Mouse (Mus musculus): ENCODE measurements at regions not wholly inside any gene's neighbourhood (a gene's known extent, or its start where the extent isn't known, plus 50 kb on each side); places are given as distances from the start of the nearest gene placed in this dataset.

DNA sequence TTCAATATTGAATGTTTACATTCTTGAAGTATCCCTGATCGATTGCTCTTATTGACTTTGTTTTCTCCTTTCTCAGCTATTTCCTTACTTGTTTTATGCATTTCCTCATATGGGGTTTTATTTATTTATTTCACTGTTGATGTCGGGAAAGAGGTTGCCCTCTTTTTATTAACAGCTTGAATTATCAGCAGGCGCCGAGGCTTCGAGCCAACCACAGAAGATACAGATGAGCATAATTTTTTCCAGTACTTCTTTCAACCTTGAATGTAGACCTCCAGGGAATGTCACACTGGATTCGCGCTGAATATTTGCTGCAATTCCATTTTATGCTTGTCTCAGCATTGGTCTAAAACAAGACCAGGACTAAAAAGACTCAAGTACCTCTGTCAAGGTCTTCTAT is 183.4 kb upstream of the Cntn6 start:
- Histone ChIP-seq H3K4me1 (ENCODE audit: control insufficient read depth, insufficient read depth, low read length) (no peaks in the 10 kb centered on the region), H3K9ac (replicated peaks; ENCODE audit: low read length) (no peak overlapping the region), H3K36me3 (replicated peaks; ENCODE audit: control insufficient read depth, insufficient read depth, low read depth, low read length) (no peaks in the 10 kb centered on the region), H3K9me3 (replicated peaks; ENCODE audit: control insufficient read depth, low read length) (no peaks in the 10 kb centered on the region), H3K4me2 (ENCODE audit: low read depth, low read length) (no peak overlapping the region), H3K4me3 (ENCODE audit: low read depth, low read length) (no peak overlapping the region), H3K27me3 (ENCODE audit: control insufficient read depth, insufficient read depth, low read length) (no peaks in the 10 kb centered on the region), H3K27ac (replicated peaks; ENCODE audit: low read depth, low read length) (no peak overlapping the region)
- ATAC-seq (replicated peaks; ENCODE audit: insufficient number of reproducible peaks, low FRiP score, low TSS enrichment, low read depth) (no peak), DNase-seq (ENCODE audit: low spot score) (no peak)
- WGBS = 80% methylated on average over 7 of the region's 7 CpGs

DNA sequence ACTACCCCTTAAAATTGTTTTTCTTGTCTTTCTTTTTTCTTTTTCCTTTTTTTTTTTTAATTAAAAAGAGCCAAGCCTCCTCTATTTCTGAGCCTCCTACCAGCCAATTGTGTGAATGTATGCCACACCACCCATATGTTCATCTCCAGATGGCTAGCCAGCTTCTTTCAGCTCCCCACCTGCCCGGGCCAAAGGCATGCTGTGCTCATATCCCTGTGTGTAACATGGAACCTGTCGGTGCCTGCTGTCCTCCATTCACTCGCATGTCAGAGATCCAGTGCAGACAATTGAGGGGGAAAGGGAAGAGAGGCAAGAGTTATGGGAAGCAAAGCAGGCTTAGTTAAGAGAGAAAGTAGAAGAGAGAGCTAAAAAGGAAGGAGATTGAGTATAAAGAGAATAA is 179.6 kb upstream of the Cntn6 start:
- H3K4me1 ChIP-seq (ENCODE audit: control insufficient read depth, insufficient read depth, low read length) = no peaks in the 10 kb centered on the region
- no peak overlapping the region for H3K9ac ChIP-seq (replicated peaks; ENCODE audit: low read length)
- WGBS = 75% methylated on average over 3 of the region's 3 CpGs
- no peaks in the 10 kb centered on the region for H3K27me3 ChIP-seq (ENCODE audit: control insufficient read depth, insufficient read depth, low read length)
- ATAC-seq (replicated peaks; ENCODE audit: insufficient number of reproducible peaks, low FRiP score, low TSS enrichment, low read depth) (0 out of 2 replicates have a peak, but pooled peaks have one; percentile 52), DNase-seq (ENCODE audit: low spot score) (no peak)
- no peaks in the 10 kb centered on the region for H3K9me3 ChIP-seq (replicated peaks; ENCODE audit: control insufficient read depth, low read length)
- no peak overlapping the region for H3K4me2 ChIP-seq (ENCODE audit: low read depth, low read length)
- no peak overlapping the region for H3K4me3 ChIP-seq (ENCODE audit: low read depth, low read length)
- no peaks in the 10 kb centered on the region for H3K36me3 ChIP-seq (replicated peaks; ENCODE audit: control insufficient read depth, insufficient read depth, low read depth, low read length)
- H3K27ac ChIP-seq (replicated peaks; ENCODE audit: low read depth, low read length) = no peak overlapping the region

DNA sequence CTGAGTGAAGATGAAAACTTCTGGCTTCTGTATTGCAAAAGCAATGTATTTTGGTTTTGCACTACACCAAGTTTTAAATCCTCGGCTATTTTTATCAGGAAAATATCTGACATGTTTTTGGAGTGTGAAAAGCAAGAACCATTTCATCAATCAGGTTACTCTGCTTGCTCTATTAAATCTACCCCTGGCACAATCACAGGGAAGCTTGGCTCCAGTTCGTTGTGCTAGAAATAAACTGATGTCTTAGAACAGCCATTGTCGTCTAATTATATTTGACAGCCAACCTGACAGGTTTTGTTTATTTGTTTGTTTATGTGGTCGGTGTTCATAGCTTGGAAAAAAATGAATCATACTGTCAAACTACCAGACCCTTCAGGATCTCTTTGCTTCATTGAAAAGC is 174.1 kb upstream of the Cntn6 start:
- H3K4me2 ChIP-seq (ENCODE audit: low read depth, low read length) = no peak overlapping the region
- H3K4me1 ChIP-seq (ENCODE audit: control insufficient read depth, insufficient read depth, low read length) = no peaks in the 10 kb centered on the region
- no peaks in the 10 kb centered on the region for H3K36me3 ChIP-seq (replicated peaks; ENCODE audit: control insufficient read depth, insufficient read depth, low read depth, low read length)
- ATAC-seq (replicated peaks; ENCODE audit: insufficient number of reproducible peaks, low FRiP score, low TSS enrichment, low read depth) = no peak
- no peak for DNase-seq (ENCODE audit: low spot score)
- H3K27ac ChIP-seq (replicated peaks; ENCODE audit: low read depth, low read length) = no peak overlapping the region
- H3K9me3 ChIP-seq (replicated peaks; ENCODE audit: control insufficient read depth, low read length) = no peaks in the 10 kb centered on the region
- 84% methylated on average over 4 of the region's 4 CpGs for WGBS
- no peak overlapping the region for H3K4me3 ChIP-seq (ENCODE audit: low read depth, low read length)
- H3K9ac ChIP-seq (replicated peaks; ENCODE audit: low read length) = no peak overlapping the region
- no peaks in the 10 kb centered on the region for H3K27me3 ChIP-seq (ENCODE audit: control insufficient read depth, insufficient read depth, low read length)

DNA sequence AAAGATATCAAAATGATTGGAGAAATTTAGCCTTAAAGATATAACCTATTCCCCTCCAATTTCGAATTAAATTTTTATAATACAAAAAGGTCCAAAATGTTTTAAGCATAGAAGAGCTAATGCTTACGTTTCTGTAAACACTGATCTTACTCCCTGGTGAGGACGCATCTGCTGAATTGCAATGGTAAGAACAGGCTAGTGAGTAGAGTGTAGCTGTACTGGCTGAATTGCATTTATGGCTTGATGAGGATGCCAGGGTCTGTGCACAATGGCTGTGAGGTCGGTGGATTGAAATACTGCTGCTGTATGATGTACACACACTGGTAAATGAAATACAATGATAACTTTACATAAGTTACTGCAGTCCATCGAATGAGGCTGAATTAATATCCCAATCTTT is 170.4 kb upstream of the Cntn6 start:
- no peaks in the 10 kb centered on the region for H3K27me3 ChIP-seq (ENCODE audit: control insufficient read depth, insufficient read depth, low read length)
- no peak for ATAC-seq (replicated peaks; ENCODE audit: insufficient number of reproducible peaks, low FRiP score, low TSS enrichment, low read depth)
- no peak overlapping the region for H3K4me2 ChIP-seq (ENCODE audit: low read depth, low read length)
- 83% methylated on average over 5 of the region's 5 CpGs for WGBS
- no peak overlapping the region for H3K9ac ChIP-seq (replicated peaks; ENCODE audit: low read length)
- no peaks in the 10 kb centered on the region for H3K9me3 ChIP-seq (replicated peaks; ENCODE audit: control insufficient read depth, low read length)
- no peak overlapping the region for H3K27ac ChIP-seq (replicated peaks; ENCODE audit: low read depth, low read length)
- no peak for DNase-seq (ENCODE audit: low spot score)
- H3K4me1 ChIP-seq (ENCODE audit: control insufficient read depth, insufficient read depth, low read length) = no peaks in the 10 kb centered on the region
- no peak overlapping the region for H3K4me3 ChIP-seq (ENCODE audit: low read depth, low read length)
- H3K36me3 ChIP-seq (replicated peaks; ENCODE audit: control insufficient read depth, insufficient read depth, low read depth, low read length) = no peaks in the 10 kb centered on the region

DNA sequence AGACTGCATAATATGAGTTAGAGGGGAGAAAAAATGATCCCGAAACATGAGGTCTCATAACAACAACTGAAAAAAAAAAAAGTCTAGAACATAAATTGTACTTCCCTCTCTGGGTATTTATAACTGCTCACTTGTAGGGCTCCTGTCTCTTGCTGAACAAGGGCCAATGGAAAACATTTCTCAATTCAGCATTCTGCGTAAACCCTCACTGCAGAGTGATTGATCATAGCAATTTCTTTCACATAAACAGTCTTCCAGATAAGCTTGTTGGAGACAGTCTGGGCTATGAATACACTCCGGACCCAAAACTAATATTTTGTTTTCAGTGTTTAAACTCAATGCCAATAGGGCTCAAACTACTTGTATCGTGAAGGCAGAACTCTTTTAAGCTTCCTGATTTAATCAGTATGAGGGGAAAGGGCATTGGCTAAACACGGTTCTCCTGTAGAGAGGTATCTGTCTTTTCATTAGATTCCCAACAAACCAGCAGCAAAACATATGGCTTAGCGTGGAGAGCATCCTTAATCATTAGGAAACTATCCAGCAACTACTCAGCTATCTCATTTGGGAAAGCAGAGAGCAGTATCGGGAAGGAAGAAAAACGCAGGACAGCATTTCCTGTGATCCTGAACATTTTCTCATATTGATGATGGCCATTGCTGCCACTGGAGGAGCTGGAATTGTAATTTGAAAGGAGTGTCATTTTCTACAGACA is 153.3 kb upstream of the Cntn6 start:
- no peak overlapping the region for H3K4me2 ChIP-seq (ENCODE audit: low read depth, low read length)
- H3K9ac ChIP-seq (replicated peaks; ENCODE audit: low read length) = no peak overlapping the region
- H3K9me3 ChIP-seq (replicated peaks; ENCODE audit: control insufficient read depth, low read length) = no peaks in the 10 kb centered on the region
- H3K4me1 ChIP-seq (ENCODE audit: control insufficient read depth, insufficient read depth, low read length) = no peaks in the 10 kb centered on the region
- no peak for DNase-seq (ENCODE audit: low spot score)
- H3K27ac ChIP-seq (replicated peaks; ENCODE audit: low read depth, low read length) = no peak overlapping the region
- no peak for ATAC-seq (replicated peaks; ENCODE audit: insufficient number of reproducible peaks, low FRiP score, low TSS enrichment, low read depth)
- H3K4me3 ChIP-seq (ENCODE audit: low read depth, low read length) = no peak overlapping the region
- H3K36me3 ChIP-seq (replicated peaks; ENCODE audit: control insufficient read depth, insufficient read depth, low read depth, low read length) = no peaks in the 10 kb centered on the region
- 76% methylated on average over 8 of the region's 8 CpGs for WGBS
- H3K27me3 ChIP-seq (ENCODE audit: control insufficient read depth, insufficient read depth, low read length) = no peaks in the 10 kb centered on the region

DNA sequence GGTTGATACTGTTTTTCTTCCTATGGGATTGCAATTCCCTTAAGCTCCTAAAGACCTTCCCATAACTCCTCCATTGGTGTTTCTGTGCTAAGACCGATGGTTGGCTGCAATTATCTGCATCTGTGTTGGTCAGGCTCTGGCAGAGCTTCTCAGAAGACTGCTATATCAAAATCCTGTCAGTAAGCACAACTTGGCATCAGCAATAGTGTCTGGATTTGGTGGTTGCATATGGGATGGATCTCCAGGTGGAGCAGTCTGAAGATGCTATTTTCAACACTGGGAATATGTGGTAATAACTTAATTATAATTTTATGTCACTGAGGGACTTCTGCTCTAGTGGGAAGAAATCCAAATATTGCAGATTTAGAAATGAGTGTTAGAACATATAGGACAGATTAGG is 148.6 kb upstream of the Cntn6 start:
- no peaks in the 10 kb centered on the region for H3K27me3 ChIP-seq (ENCODE audit: control insufficient read depth, insufficient read depth, low read length)
- no peak for ATAC-seq (replicated peaks; ENCODE audit: insufficient number of reproducible peaks, low FRiP score, low TSS enrichment, low read depth)
- H3K36me3 ChIP-seq (replicated peaks; ENCODE audit: control insufficient read depth, insufficient read depth, low read depth, low read length) = no peaks in the 10 kb centered on the region
- H3K4me1 ChIP-seq (ENCODE audit: control insufficient read depth, insufficient read depth, low read length) = no peaks in the 10 kb centered on the region
- H3K9me3 ChIP-seq (replicated peaks; ENCODE audit: control insufficient read depth, low read length) = no peaks in the 10 kb centered on the region
- DNase-seq (ENCODE audit: low spot score) = no peak
- no peak overlapping the region for H3K9ac ChIP-seq (replicated peaks; ENCODE audit: low read length)
- H3K27ac ChIP-seq (replicated peaks; ENCODE audit: low read depth, low read length) = no peak overlapping the region
- H3K4me2 ChIP-seq (ENCODE audit: low read depth, low read length) = no peak overlapping the region
- WGBS = 95% methylated on average over 1 of the region's 1 CpGs
- H3K4me3 ChIP-seq (ENCODE audit: low read depth, low read length) = no peak overlapping the region
